Mouse (Mus musculus) layer of hippocampus, postnatal 14 days (tissue): ENCODE data around the gene Wdr5. TPM values are rescaled to one million over a fixed set of nuclear protein-coding genes. Genes with fewer than 3 reads are reported as not detected.

Source experiments
- DNase-seq, 2 experiments: peaks; one replicate each; pipeline ENCODE4 v3.0.0; 2021 to 2022; ENCODE audit warnings: low spot score in 2 of 2, mixed read lengths in 1 of 2
- long read RNA-seq, 2 experiments: library from polyadenylated mRNA; stranded (forward); transcript quantifications; one replicate each; pipeline ENCODE4 v2.0.0; 2021
- total RNA-seq, 2 experiments: library from RNA; stranded (reverse); gene quantifications; 2 replicates each; pipeline ENCODE4 v1.2.3; 2021

Wdr5 gene
- 10 to 100 TPM; 33.8 to 34.8 TPM for total RNA-seq
- long read RNA-seq, experiment 1, transcript Wdr5-201 (14 exons, 2,890 nt): major isoform, 28 of 40 reads
- long read RNA-seq, experiment 1, partial matches to known transcripts: 4 of 40 reads
- long read RNA-seq, experiment 1, other reads (novel, unspliced or antisense): 8 of 40 reads
- long read RNA-seq, experiment 2, transcript Wdr5-201 (14 exons, 2,890 nt): major isoform, 24 of 46 reads
- long read RNA-seq, experiment 2, partial matches to known transcripts: 5 of 46 reads
- long read RNA-seq, experiment 2, other reads (novel, unspliced or antisense): 17 of 46 reads

GRCm38 (mm10) chr2:27514639-27515328 is at the start of gene Wdr5:
Gene Wdr5, plus strand, starts transcription at chr2:27515157.
- DNase-seq: peak; percentile 96 to 97

DNA sequence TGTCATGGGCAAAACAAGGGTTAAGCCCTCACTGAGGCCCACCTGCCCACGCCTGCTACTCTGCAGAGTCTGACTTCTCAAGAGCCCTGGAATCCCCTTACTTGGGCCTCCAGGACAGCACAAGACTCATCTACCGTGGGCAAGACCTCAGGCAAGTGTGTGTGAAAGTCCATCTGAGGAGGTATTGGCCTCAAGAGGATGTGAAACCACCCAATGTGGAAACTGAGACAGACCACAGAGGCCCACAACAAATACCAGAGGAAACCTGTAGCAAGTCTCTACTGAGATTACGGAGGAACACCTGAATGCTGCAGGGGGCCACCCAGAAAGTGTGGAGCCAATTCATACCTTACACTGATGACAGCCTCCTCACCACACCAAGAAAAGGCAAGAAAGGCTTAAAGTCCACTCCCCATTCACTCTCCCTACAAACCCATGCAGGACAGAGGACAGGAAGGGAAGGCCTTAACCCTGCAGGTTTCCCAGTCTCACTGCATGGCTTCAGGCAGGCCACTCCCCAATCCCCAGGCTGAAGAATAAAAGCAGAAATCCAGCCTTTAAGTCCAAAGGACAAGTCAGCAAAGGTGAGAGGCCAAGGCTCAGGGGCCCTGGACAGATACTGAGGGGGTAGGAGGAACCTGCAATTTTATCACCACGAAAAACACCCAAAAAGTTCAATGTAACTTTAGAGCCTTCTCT is 45.5 kb upstream of the Wdr5 start:
- DNase-seq: no peak

DNA sequence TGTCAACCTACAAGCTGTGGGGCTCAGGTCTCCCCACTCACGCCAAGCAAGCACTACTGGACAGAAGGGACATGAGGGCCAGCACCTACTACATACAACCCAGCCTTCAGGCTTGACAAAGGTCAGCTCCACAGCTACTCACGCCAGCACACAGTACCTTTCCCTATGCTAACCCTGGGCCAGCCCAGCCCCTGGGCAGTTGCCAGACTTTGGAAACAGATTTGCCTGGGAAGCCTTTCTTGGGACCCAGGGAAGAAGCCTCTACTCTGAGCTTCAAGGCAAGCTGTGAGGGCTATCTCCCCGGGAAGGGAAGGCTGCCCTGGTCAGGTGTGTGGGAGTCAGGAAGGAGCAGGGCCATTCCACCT is 45.0 kb upstream of the Wdr5 start:
- no peak for DNase-seq

DNA sequence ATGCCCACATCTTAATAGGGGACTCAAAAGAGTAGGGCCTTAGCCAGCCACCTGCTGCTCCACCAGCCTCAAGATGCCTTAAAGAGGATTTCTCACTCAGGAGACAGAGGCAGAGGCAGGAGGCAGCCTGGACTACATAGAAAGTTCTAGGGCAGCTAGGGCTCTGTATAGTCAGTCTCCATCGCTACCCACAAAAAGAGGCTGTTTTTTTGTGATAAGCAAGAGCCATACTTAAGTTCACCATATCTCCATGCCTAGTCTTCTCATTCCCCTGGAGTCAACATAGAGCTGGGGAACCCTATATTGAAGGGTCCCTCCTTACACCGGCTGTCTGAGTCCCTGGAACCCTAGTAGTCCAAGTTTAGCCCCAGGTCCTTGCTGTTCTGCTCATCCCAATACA is 44.4 kb upstream of the Wdr5 start:
- no peak for DNase-seq

DNA sequence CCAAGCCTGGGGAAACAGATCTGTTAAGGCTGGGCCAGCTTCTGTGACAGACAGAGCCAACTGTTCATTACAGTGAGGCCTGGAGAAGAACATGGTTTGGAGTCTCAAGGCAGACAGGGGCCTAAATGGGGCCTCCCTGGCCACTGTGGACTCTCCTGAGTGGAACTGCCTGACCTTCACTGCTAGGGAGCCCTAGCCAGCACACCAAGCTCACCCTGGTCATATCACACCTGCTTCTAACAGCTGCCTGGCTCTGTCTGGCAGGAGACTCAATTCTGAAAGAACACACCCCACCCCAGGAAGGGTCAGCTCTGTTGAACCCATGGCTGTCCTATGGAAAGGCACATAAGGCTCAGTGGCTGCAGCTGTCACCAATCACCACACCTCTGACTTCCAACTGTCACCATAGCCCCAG is 43.8 kb upstream of the Wdr5 start:
- no peak for DNase-seq

- DNase-seq: no peak
Measured at GRCm38 (mm10) chr2:27473061-27473765, 41.7 kb upstream of the Wdr5 start.

DNA sequence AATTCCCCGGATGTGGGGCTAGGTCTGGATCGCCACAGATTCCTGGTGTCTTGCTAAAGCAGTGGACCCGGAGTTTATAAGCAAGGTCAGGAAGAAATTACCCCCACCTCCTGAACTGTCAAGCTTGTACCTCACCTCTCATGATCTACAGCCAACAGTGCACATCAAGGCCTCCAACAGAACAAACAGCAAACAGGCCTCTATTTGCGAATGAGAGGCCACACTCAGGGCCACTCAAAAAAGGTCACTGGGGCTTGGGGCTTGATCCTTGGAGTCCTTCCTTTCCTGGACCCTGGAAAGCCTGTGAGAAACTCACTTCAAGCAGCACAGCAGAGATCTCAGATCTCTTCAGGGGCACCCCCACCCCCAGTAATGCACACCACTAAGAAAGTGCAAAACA is 41.0 kb upstream of the Wdr5 start:
- no peak for DNase-seq

DNA sequence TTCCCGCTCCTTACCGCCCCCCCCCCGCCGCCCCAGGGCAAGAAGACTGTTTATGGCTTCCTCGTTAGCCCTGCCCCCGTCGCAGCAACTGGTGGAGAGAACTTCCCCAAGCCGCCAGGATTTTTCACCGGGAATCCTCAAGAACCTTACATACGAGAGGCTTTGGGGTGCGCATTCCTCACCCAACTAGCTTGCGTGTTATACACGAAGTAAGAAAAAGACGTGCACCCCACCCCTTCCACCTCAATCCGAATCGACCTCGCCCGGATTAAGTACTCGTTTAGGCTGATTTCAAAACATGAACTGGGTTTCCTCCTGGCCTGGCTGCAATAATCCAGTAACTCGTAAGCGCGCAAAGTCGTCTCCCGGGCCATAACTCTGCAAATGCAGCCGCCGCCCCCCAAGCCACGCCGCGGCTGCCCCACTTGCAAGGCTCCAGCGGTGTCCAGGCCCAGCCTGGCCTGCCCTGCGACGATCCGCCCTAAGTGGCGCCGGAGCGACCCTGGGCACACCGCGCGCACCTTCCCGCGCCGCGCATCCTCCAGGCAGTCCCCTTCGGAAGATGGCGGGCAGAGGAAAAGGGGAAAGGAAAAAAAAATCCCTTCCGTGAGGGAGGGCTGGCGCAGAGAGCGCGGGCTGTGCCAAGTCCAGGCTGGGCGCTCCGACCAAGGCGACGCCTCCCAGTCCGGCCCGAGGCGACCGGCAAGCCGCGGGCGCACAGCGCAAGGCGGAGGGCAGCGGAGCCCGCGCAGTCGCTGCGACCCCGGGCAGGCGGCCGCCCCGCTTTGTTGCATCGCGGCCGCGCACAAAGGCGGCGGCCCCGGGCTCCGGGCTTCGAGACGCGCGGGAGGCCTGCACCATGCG is 40.1 kb upstream of the Wdr5 start:
- DNase-seq: peak in 1 of 2 experiments; percentile 29

- peak; percentile 89 to 96 for DNase-seq
Measured at GRCm38 (mm10) chr2:27475495-27476302, 39.3 kb upstream of the Wdr5 start.

DNA sequence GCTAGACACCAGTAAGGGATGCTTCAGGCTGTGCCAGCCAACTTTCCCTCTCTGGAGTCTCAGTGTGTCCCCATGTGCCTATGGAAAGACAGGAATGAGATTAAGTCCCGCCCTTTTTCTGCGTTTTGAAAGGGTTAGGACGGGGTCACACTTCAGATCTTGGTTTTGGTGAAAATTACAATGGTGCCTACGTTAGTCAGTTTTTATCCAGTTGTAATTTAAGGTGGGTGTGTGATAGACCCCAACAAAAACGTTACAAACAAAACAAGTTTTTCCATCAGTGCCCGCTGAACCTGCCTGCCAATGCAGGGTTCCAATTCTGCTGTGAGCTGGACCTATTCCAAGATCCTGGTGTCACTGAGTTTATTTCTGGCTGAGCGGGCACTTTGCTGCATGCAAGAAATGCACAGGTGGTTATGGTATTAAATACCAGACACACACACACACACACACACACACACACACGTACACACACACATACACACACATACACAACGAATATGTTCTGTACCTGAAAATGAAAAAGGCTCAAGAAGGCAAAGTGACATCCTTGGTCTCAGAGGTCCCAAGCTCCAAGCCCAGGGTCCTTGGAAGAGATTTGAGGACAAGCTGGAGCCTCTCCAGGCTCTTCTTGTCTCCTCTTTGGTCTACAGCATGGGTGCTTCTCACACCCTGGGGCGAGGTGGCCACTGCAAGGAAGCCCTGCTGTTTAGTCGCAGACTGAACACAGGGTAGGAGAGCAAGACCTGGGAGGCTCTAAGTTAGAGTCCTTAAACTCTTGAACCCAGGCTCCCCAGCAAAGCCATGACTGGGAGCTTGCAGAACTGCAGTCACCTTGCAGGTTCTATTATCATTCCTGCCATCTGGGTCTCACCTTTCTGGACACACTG is 38.4 kb upstream of the Wdr5 start:
- peak in 1 of 2 experiments; percentile 56 for DNase-seq

DNA sequence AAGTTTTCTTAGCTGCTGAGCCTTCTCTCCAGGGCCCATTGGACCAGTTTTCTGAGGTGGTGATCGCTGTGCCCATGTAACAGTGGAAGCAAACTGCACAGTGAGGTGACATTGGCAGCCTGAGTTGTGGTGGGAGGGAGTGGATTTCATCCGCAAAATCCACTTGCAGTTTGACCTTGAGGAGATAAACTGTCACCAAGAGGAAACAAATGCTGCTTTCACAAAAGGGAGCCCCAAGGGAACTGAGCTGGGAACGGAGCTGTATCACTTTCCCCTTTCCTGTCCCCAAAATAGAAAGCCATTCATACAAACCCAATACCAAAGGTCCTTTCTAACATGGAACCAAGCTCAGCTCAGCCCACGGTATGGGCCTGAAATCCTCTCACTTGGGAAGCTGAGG is 35.1 kb upstream of the Wdr5 start:
- DNase-seq: no peak

DNA sequence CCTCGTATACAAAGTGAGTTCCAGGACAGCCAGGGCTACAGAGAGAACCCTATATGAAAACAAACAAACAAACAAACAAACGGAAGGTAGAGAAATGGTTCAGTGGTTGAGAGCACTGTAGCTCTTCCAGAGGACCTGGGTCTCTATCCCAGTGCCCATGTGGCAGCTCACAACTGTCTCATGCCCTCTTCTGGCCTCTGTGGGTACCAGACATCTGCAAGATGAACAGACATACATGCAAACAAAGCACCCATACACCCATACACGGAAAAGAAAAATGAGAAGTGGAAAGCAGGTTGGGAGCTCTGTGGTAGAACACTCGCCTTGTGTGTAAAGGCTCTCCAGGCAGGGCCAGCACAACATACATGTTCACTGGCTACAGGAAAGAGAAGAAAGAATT is 34.6 kb upstream of the Wdr5 start:
- DNase-seq: no peak

DNA sequence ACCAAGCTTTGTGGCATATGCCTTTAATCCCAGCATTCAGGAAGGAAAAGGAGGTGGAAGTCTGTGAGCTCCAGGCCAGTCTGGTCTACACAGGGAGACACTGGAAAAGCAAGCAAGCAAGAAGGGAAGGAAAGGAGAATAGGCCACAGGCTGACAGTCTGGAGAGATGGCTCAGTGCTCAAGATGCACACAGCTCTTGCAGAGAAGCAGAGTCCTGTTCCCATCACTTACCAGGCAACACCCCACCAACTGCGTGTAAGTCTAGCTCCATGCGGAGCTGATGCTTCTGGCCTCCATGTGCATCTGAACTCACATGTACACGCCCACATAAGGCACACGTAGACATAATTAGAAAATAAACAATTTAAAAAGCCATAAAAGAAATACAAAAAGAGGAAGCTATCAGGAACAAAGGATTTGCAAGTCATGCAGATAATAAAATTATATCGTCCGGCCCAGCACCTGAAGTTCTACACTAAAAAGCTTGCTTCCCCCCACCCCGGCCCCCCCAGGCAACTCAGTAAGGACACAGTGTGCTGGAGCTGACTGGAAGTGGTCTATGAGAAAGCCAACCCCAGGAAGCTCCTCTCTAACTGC is 32.6 kb upstream of the Wdr5 start:
- DNase-seq: no peak

DNA sequence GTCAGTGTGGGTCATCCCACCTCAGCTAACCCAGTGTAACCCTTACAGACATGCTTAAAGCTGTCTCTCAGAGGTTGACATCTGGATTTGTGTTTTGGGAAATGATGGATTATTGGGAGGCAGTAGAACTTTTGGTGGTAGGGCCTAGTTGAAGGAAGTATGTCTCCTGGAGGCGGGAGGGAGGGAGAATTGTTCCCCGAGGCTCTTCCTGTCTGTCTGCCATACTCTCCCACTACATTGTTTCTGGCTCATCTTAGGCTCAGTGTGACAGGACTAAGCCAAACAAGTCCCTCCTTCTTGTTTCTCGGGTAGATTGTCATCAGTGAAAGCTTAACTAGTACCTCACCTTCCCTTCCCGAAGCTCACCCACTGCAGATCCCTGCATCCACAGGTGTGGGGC is 28.2 kb upstream of the Wdr5 start:
- DNase-seq: no peak

DNA sequence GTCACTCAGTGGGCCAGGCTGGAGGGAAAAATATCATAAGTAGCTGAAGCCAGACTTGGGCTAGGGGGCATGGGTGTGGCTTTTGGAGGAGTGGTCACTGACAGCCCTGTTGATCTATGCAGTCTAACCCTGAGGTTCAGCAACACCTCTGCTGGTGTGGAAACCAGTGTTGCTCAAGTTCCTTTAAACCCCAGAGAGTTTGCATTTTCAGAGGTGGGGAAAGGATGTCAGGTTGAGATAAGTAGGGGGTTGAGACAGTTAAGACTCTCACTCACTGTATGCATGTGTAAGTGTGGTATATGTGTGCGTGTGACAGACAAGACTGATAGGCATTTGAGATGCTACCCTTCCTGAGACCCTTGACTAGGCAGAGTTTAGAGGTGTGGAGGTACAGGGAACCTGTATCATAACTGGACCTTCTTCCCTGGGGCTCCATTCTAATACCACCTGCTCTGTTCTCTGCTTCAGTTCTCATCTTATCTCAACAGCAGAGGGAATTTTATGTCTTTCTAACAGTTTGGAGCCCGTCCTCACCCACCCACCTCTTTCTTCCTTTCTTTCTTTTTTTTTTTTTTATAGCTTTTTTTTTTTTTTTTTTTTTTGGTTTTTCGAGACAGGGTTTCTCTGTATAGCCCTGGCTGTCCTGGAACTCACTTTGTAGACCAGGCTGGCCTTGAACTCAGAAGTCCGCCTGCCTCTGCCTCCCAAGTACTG is 27.5 kb upstream of the Wdr5 start:
- DNase-seq: no peak

GRCm38 (mm10) chr2:27488362-27488761 is 26.6 kb upstream of the Wdr5 start:
- no peak for DNase-seq

GRCm38 (mm10) chr2:27490939-27491338 is 24.0 kb upstream of the Wdr5 start:
- no peak for DNase-seq

DNA sequence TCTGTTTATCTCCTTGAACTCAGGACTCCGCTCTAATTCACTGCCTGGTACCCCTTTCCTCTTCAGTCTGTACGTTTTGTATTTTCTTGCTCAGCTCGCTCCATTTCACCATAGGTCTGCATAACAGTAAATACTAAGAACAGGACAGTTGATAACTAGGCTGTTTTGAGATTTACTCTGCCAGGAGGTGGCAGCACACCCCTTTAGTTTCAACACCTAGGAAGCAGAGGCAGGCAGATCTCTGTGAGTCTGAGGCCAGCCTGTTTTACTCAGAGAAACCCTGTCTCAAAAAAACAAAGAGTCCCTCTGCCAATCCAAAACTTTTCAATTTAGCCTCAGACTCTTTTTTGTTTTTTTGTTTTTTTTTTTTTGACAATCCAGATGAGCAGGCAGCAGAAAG is 21.0 kb upstream of the Wdr5 start:
- no peak for DNase-seq
